Mouse (Mus musculus) intestine, embryonic 16.5 days (tissue): ENCODE data around the gene Crabp2. TPM values are rescaled to one million over a fixed set of nuclear protein-coding genes. Genes with fewer than 3 reads are reported as not detected.

Source experiments
- ATAC-seq: fragments of 200-750 bp; cut with Nextera tagmentation; 2 replicates; pipeline ENCODE4 v1.8.0; 2017; ENCODE audit warnings: moderate TSS enrichment, moderate library complexity
- H3K27ac ChIP-seq: fragments of 300-500 bp; sonication (generic); 2 replicates; pipeline ENCODE4 v1.5.1; 2014; ENCODE audit warnings: mild to moderate bottlenecking, low read length
- H3K27me3 ChIP-seq: fragments of 300-500 bp; sonication (generic); replicated peaks from 2 replicates; pipeline ENCODE4 v1.6.1; 2014; ENCODE audit warnings: low read length, control low read depth, mixed read lengths; ENCODE audit not compliant: control insufficient read depth, insufficient read depth
- H3K36me3 ChIP-seq: fragments of 300-500 bp; sonication (generic); 2 replicates; pipeline ENCODE4 v1.6.1; 2014; ENCODE audit warnings: low read length, control low read depth; ENCODE audit not compliant: control insufficient read depth, insufficient read depth
- H3K4me1 ChIP-seq: fragments of 300-500 bp; sonication (generic); 2 replicates; pipeline ENCODE4 v1.6.1; 2014; ENCODE audit warnings: low read length, control low read depth, mixed read lengths; ENCODE audit not compliant: control insufficient read depth, insufficient read depth
- H3K4me2 ChIP-seq: fragments of 300-500 bp; sonication (generic); 2 replicates; pipeline ENCODE4 v1.6.1; 2014; ENCODE audit warnings: low read depth, low read length, control low read depth
- H3K4me3 ChIP-seq: fragments of 300-500 bp; sonication (generic); 2 replicates; pipeline ENCODE4 v1.5.1; 2014; ENCODE audit warnings: mild to moderate bottlenecking, low read length
- H3K9ac ChIP-seq: fragments of 300-500 bp; sonication (generic); 2 replicates; pipeline ENCODE4 v1.6.1; 2014; ENCODE audit warnings: low read depth, low read length
- H3K9me3 ChIP-seq: fragments of 300-500 bp; sonication (generic); 2 replicates; pipeline ENCODE4 v1.6.1; 2016; ENCODE audit warnings: low read length, control low read depth; ENCODE audit not compliant: control insufficient read depth
- WGBS: fragments of 180-500 bp; shearing (Covaris S2); extraction: QIAGEN DNeasy Blood & Tissue Kit; methylation state at CpG from one replicate; pipeline ENCODE4 v1.1.7; 2014; 5-methylcytosine and 5-hydroxymethylcytosine counted together
- polyA plus RNA-seq: library from polyadenylated mRNA; unstranded; fragments of >200 nt; fragmentation: Nextera tagmentation; extraction: Ambion mirVana; gene quantifications from 2 replicates; pipeline ENCODE4 v1.2.1, GENCODE M21; 2015

Crabp2 gene
- polyA plus RNA-seq, 1 experiment from 2014 or later, result 3.8 TPM

DNA sequence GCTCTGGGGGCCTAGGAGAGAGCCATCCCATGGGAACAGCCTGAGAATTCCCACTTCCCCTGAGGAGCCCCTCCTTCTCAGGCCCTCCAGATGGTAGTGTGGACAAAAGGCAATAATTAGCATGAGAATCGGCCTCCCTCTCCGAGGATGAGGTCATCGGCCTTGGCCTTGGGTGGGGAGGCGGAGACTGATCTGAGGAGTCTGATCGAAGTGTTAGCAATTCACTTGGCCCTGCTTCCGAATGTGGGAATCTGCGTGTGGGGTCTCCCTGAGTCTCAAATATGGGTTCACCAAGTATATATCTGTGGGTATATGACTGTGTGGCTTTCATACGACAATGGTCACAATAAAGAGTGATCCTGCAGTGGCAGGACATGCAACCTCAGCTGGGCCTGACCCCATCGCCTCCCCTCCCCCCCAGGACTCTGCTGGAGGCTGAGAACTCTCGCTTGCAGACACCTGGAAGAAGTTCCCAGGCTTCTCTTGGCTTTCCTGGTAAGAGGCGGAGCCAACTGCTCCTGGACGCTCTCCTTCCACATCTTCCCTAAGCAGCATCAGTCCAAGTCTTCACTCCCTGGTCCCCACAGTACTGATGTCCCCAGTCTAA is 26.0 kb downstream of the Crabp2 start:
- H3K27ac ChIP-seq, result peak overlapping the region; percentile 14; the same call in 1 of the 2 replicates
- H3K4me2 ChIP-seq, result peak overlapping the region; percentile 93
- H3K4me3 ChIP-seq, result peak overlapping the region; percentile 64; the same call in 1 of the 2 replicates
- H3K9me3 ChIP-seq, result no peaks in the 10 kb centered on the region
- 0 out of 2 replicates have a peak overlapping the region, but pooled peaks have one; percentile 47 for H3K9ac ChIP-seq
- 24% methylated on average over 12 of the region's 12 CpGs for WGBS
- peak; percentile 17; the same call in 1 of the 2 replicates for ATAC-seq
- H3K36me3 ChIP-seq, result no peaks in the 10 kb centered on the region
- H3K4me1 ChIP-seq, result peaks cover 42% of the 10 kb centered on the region
- 0 out of 2 replicates have a peak, but pooled peaks cover 4% of the 10 kb centered on the region for H3K27me3 ChIP-seq

DNA sequence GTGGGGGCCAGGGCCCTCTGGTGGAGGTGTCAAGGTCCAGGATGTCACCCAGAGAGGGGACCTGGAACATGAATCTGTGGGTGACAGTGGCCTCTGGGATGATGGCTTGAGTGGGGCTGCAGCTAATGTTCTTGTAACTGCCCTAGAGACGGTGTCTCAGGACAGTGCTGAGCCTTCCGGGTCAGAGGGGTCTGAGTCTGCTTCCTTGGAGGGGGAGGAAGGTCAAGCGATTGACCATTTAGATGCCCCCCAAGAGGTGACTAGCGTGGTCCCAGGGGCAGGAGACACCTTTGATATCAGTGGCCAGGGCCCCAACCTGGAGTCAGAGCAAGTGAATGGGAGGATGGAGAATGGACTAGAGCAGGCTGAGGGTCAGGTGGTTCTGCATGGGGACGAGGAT is 31.0 kb downstream of the Crabp2 start:
- H3K9me3 ChIP-seq, result no peaks in the 10 kb centered on the region
- no peak for ATAC-seq
- H3K36me3 ChIP-seq, result no peaks in the 10 kb centered on the region
- no peaks in the 10 kb centered on the region for H3K27me3 ChIP-seq
- 85% methylated on average over 5 of the region's 5 CpGs for WGBS
- no peak overlapping the region for H3K4me3 ChIP-seq
- peaks cover 48% of the 10 kb centered on the region for H3K4me1 ChIP-seq
- H3K4me2 ChIP-seq, result no peak overlapping the region
- H3K27ac ChIP-seq, result no peak overlapping the region
- no peak overlapping the region for H3K9ac ChIP-seq

DNA sequence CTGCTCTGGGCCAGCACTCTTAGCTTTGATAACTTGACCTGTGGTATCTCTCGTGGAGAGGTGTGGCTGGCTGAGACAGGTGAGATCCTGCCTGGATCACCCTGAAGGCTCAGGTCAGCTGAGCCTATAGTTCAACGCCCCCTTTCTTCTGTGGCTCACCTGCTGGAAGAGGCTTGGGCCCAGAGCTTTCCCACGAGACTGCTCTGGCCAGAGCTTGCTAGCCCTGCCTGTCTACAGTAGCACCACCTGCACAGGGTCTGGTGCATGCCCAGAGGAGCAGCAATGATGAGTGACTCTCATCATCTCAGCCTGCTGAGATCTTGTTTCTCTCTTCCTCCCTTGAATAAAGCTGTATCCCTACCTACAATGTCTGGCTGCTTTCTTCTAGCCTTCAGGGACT is 31.6 kb downstream of the Crabp2 start:
- H3K9me3 ChIP-seq, result no peaks in the 10 kb centered on the region
- H3K27ac ChIP-seq, result 0 out of 2 replicates have a peak overlapping the region, but pooled peaks have one; percentile 33
- H3K4me1 ChIP-seq, result peaks cover 48% of the 10 kb centered on the region
- no peaks in the 10 kb centered on the region for H3K27me3 ChIP-seq
- WGBS, result 65% methylated on average over 3 of the region's 3 CpGs
- no peak overlapping the region for H3K4me3 ChIP-seq
- peak overlapping the region; percentile 29; the same call in 1 of the 2 replicates for H3K9ac ChIP-seq
- no peak overlapping the region for H3K4me2 ChIP-seq
- ATAC-seq, result no peak
- no peaks in the 10 kb centered on the region for H3K36me3 ChIP-seq

DNA sequence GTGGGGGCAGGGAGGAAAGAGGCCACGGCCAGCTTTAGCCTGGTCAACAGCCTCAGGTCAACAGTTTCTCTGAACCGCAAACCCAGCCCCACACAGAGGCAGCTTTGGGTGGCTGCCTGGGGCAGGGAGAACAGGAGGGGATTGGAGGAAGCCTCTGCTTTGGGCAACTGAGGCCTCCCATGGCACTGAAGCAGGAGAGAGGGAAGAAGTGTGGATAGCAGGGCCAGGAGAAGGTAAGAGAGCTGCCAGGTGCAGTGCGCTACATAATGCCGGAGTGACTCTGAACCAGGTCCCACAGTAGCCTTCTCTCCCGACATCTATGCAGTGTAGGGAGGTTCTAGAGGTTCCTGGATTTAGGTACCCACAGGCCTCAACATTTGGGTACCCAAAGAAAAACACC is 32.3 kb downstream of the Crabp2 start:
- no peaks in the 10 kb centered on the region for H3K27me3 ChIP-seq
- H3K4me1 ChIP-seq, result peaks cover 55% of the 10 kb centered on the region
- WGBS, result 72% methylated on average over 5 of the region's 5 CpGs
- peak overlapping the region; percentile 33 for H3K27ac ChIP-seq
- no peak overlapping the region for H3K4me3 ChIP-seq
- no peak overlapping the region for H3K4me2 ChIP-seq
- ATAC-seq, result no peak
- no peaks in the 10 kb centered on the region for H3K9me3 ChIP-seq
- peak overlapping the region; percentile 70; the same call in 1 of the 2 replicates for H3K9ac ChIP-seq
- no peaks in the 10 kb centered on the region for H3K36me3 ChIP-seq

DNA sequence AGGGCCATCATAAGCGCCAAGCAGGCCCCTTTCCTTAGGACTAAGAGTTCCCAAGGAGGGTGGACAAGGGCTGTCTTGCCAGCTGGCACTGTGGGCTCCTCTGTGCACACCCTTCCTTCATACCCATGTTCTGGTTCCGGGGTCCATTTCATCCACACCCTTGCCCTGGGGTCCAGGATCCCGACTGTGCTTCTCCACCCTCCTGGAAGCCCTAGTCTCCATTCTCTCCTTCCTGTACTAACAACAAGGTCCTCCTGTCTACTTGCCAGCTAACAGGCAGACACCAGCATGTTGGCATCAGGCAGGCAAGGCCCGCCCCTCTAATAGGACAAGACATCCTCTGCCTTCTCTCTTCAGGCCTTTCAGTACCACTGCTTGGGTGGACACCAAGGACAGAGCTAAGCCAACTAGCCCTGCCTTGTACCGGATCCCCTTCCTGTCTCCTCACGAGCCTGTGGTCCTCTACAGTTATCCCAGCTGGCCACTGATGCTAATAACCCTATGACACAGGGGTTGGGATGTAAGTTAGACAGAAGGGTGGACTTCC is 32.8 kb downstream of the Crabp2 start:
- Histone ChIP-seq H3K36me3 (no peaks in the 10 kb centered on the region), H3K27me3 (no peaks in the 10 kb centered on the region), H3K9me3 (no peaks in the 10 kb centered on the region), H3K4me2 (no peak overlapping the region), H3K4me1 (peaks cover 61% of the 10 kb centered on the region), H3K4me3 (no peak overlapping the region), H3K27ac (peak overlapping the region; percentile 100), H3K9ac (peak overlapping the region; percentile 70; the same call in 1 of the 2 replicates)
- no peak for ATAC-seq
- 80% methylated on average over 6 of the region's 6 CpGs for WGBS

DNA sequence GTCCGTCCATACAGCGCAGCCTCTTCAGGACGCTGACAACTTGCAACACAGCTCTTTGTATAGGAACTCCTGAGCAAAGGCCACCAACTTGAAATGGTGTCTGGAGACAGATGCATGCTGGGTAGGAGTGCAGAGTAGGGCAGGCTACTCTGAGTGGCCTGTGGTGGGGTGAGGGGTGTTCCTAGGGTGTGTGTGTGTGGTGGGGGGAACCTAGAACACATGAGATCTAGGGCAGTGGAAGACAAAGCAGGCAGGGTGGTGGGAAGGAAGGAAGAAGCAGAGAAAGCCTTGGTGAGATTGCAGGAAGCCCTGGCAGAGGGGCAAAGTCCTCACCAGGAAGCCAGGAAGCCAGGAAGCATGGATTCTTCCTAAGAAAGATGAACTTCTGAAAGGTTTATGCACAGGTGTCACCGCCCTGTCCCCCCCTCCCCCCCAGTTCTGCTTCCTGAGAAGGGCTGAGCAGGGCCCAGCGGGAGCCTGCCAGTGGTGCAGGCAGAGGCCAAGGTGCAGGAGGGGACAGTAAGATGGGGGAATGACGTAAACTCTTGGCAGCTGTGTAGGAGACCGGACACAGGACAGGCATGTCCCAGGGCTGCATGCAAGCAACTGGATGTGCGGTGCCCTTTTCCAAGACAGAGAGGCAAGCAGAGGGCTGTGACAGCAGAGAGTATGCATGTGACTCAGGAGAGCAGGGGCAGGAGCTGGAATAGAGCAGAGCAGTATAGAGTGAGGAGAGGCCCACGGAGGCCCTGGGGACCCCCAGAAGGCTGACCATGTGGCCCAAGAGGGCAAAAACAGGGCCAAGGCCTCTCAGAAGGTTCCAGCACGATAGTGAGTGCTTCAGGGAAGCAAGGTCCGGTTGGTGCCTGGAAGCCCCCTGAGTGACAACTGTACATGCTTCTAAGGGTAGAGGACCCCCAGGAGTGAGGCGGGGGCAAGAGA is 33.7 kb downstream of the Crabp2 start:
- Histone ChIP-seq H3K36me3 (no peaks in the 10 kb centered on the region), H3K9ac (peak overlapping the region; percentile 70), H3K27ac (peak overlapping the region; percentile 100), H3K9me3 (no peaks in the 10 kb centered on the region), H3K4me1 (peaks cover 68% of the 10 kb centered on the region), H3K27me3 (no peaks in the 10 kb centered on the region), H3K4me3 (peak overlapping the region; percentile 23), H3K4me2 (peak overlapping the region; percentile 54)
- peak; percentile 83 for ATAC-seq
- 25% methylated on average over 12 of the region's 12 CpGs for WGBS

DNA sequence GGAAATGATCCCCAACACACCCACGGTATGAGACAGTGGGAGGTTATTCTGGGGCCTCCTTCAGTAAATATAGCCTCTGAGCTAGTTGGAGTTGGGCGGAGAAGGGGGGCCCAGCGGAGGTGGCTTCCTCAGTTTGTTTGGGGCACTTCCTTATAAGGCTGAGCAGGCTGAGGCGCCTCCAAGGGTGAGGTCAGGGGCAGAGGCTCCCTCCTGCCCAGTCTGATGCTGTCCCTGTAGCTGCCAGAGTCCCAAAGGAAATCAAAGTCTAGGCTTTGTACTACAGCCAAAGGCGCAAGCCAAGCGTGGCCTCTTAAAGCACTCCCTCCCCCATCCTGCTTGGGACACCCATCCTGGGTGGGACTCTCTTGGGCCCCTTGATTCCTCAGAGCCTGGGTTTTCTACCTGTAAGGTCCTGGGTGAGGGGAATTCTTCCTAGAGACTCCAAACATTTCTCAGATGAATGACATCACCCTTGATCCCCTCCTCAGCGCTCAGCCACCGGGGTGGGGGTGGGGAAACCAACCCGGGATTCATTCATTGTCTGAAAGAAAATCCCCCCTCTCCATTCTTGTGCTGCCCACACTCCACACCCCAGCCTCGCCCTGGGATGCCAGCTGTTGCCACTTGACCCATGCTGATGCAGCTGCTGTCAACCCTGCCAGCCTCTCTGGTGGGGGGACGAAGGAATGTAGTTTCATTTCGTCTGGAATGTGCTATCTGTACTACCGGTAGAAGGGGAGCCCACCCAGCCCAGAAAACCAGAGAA is 34.6 kb downstream of the Crabp2 start:
- Histone ChIP-seq H3K36me3 (no peaks in the 10 kb centered on the region), H3K9ac (peak overlapping the region; percentile 70), H3K4me3 (peak overlapping the region; percentile 23), H3K9me3 (no peaks in the 10 kb centered on the region), H3K4me2 (peak overlapping the region; percentile 54), H3K27ac (peak overlapping the region; percentile 100), H3K4me1 (peaks cover 76% of the 10 kb centered on the region), H3K27me3 (no peaks in the 10 kb centered on the region)
- 4% methylated on average over 13 of the region's 13 CpGs for WGBS
- peak; percentile 84 for ATAC-seq

DNA sequence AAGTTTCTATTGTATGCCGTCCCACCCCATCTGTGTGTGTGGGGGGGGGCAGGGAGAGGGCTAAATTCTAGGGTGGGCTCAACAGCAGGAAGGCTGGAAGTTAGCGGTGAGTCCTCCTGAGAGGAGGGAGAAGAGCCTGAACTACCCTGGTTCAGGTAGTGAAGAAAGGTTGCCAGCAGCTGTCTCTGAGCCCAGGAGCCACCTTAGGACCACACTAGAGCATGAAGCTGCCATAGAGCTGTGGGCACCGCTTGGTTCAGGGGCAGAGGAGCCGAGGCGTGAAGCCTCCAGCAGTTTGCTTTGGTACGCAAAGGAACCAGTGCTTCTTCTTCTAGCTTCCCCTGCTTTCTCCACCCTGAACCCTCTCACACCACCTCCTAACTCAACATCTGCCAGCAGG is 35.2 kb downstream of the Crabp2 start:
- Histone ChIP-seq H3K4me1 (peaks cover 78% of the 10 kb centered on the region), H3K4me3 (peak overlapping the region; percentile 23; the same call in 1 of the 2 replicates)
- ATAC-seq, result no peak

More for the DNA sequence above, 35.2 kb downstream of the Crabp2 start:
- H3K4me2 ChIP-seq, result peak overlapping the region; percentile 54
- H3K27ac ChIP-seq, result peak overlapping the region; percentile 100
- H3K27me3 ChIP-seq, result peaks cover 2% of the 10 kb centered on the region; the same call in 1 of the 2 replicates
- WGBS, result 50% methylated on average over 6 of the region's 6 CpGs
- H3K9ac ChIP-seq, result peak overlapping the region; percentile 70
- no peaks in the 10 kb centered on the region for H3K9me3 ChIP-seq
- no peaks in the 10 kb centered on the region for H3K36me3 ChIP-seq
